Mouse (Mus musculus): Measurements from ENCODE around the gene Arhgdia. TPM values are rescaled to one million over a fixed set of nuclear protein-coding genes. Genes with fewer than 3 reads are reported as not detected.

The Arhgdia gene
- polyA plus RNA-seq, 1 experiment from 2014 or later, result 352 TPM

DNA sequence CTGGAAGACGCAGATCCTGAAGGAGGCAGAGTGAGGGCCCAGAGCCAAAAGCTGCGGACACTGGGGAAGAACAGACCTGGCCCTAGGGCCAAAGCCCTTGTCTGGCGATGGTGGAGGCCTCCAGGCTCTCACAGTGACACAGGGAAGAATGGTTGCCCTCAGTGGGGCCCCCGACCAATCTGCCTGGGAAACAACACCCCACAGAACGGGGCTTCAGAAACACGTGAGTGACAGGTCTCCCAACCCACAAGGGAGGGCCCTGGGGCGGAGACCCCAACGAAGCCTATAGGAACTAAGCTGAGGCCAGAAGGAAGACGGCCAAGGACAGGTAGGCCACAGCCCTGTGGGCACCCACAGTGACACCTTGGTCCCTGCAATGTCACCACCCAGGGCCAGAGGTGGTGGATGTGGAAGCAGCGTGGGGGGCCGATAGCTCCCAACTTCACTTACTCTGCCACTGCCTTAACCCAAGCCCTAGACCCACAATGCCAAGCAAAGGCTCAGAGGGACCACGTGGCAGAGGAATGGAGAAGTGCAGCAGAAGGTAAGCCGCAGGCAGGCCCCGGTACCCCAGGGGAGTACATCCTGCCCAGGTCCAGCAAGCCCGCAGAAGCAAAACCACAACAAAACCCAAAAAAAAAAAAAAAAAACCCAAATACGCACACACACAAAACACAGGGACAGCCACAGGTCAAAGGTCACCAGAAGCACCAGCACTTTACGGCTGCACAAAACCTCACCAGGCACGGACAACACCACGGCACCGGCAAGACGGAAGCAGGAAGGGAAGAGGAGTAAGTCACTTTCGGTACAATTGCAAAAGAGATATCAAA is 46.3 kb upstream of the Arhgdia start:
- TF ChIP-seq CTCF (IDR thresholded peaks at IDR 0.05; ENCODE audit: low read depth) (no peak), EP300 (optimal IDR thresholded peaks at IDR 0.05) (no peak)
- ATAC-seq (ENCODE audit: low FRiP score, low TSS enrichment), result no peak
- WGBS, result 76% methylated on average over 22 of the region's 22 CpGs
- no peaks in the 10 kb centered on the region for H3K9me3 ChIP-seq (ENCODE audit: control insufficient read depth, low read length)
- no peak overlapping the region for H3K4me2 ChIP-seq (replicated peaks; ENCODE audit: low read depth)
- H3K4me1 ChIP-seq (replicated peaks; ENCODE audit: control insufficient read depth, insufficient read depth), result peaks cover 11% of the 10 kb centered on the region
- no peak overlapping the region for H3K9ac ChIP-seq (ENCODE audit: low read length)
- H3K27ac ChIP-seq (replicated peaks), result peak overlapping the region; percentile 40; the same call in 1 of the 2 replicates
- DNase-seq (ENCODE audit: low spot score), result no peak
- no peak overlapping the region for H3K4me3 ChIP-seq (ENCODE audit: low read depth, low read length)
- no peaks in the 10 kb centered on the region for H3K27me3 ChIP-seq (ENCODE audit: control insufficient read depth, insufficient read depth, low read length)
- H3K36me3 ChIP-seq (ENCODE audit: control insufficient read depth, insufficient read depth, low read length), result no peaks in the 10 kb centered on the region; the same call in 1 of the 2 replicates

DNA sequence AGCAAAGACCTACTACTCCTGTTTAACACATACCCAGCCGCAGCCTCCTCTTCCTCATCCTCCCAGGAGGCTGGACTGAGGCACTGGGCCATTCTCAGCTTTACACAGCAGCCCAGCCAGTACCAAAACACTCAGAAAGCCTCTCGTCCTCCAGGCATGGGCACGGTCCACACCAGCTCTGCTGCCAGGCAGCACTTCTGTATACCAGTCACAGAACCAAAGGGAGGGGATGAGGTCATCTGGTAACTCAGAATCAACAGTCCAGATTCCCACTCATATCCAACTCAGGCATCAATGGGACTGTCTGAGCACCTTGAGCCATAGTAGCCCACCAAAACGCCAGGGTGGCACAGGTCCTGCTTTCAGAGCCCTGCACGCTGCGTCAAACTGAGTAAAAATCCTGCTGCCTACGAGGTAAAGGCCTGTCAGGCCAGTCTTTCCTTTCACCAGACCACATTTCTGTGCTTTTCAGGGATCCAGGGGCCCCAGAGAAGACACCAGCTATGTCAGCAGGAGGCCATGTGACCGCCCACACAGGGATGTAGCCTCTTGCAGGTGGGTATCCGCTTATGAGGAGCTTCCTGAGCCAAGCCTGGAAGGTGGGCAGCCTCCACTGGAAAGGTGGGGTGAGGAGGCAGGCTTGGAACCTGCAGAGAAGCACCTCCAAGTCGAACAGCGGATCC is 45.5 kb upstream of the Arhgdia start:
- no peak for ATAC-seq (ENCODE audit: low FRiP score, low TSS enrichment)

DNA sequence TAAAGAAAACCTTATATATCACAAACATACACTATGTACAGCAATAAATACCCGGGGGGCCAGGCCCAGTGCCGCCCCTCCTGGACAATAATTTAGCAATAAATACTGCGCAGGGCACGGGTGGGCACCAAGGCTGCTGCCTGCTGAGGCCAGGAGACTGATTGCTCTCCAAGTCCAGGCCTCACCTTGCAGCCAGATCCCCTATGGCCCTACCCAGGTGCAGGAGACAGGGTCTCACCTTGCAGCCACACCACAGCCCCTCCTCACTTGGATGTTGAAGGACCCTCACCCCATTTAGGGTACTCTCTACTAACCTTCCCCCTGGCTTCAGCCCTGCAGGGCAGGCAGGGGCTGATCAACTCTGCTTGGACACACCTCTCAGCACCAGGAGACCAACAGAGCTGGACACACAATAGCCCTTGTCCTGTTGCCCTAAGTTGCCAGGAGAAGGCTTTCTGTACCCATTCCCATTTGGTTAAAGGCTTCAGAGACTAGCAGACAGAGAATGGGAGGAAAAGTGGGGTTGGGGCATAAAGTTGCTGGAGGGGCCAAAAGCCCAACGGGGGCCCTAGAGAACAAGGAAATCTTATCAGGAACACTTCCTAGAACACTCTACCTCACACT is 43.8 kb upstream of the Arhgdia start, which contains the start of gene Sirt7:
TSS of gene Sirt7 (minus strand) at position 89 of the 624 bp plus-strand sequence.
- Histone ChIP-seq H3K4me3 (ENCODE audit: low read depth, low read length) (peak within 1 kb of the TSS; percentile 91), H3K9ac (ENCODE audit: low read length) (peak within 1 kb of the TSS; percentile 81), H3K4me1 (replicated peaks; ENCODE audit: control insufficient read depth, insufficient read depth) (peaks cover 4% of the 10 kb centered on the region), H3K4me2 (replicated peaks; ENCODE audit: low read depth) (peak within 1 kb of the TSS; percentile 94), H3K27ac (replicated peaks) (peak within 1 kb of the TSS; percentile 92), H3K27me3 (ENCODE audit: control insufficient read depth, insufficient read depth, low read length) (no peaks in the 10 kb centered on the region), H3K36me3 (ENCODE audit: control insufficient read depth, insufficient read depth, low read length) (peaks cover 9% of the 10 kb centered on the region), H3K9me3 (ENCODE audit: control insufficient read depth, low read length) (no peaks in the 10 kb centered on the region)
- WGBS, result 10% methylated on average over 5 of the region's 5 CpGs
- ATAC-seq (ENCODE audit: low FRiP score, low TSS enrichment), result 0 out of 2 replicates have a peak, but pooled peaks have one; percentile 3
- DNase-seq (ENCODE audit: low spot score), result no peak
- TF ChIP-seq CTCF (IDR thresholded peaks at IDR 0.05; ENCODE audit: low read depth) (no peak), EP300 (optimal IDR thresholded peaks at IDR 0.05) (no peak)

More for the DNA sequence above, 45.5 kb upstream of the Arhgdia start:
- peak overlapping the region; percentile 58; the same call in 1 of the 2 replicates for H3K27ac ChIP-seq (replicated peaks)
- H3K9me3 ChIP-seq (ENCODE audit: control insufficient read depth, low read length), result no peaks in the 10 kb centered on the region
- no peaks in the 10 kb centered on the region for H3K27me3 ChIP-seq (ENCODE audit: control insufficient read depth, insufficient read depth, low read length)
- no peak for DNase-seq (ENCODE audit: low spot score)
- peaks cover 9% of the 10 kb centered on the region for H3K4me1 ChIP-seq (replicated peaks; ENCODE audit: control insufficient read depth, insufficient read depth)
- no peak overlapping the region for H3K4me2 ChIP-seq (replicated peaks; ENCODE audit: low read depth)
- H3K9ac ChIP-seq (ENCODE audit: low read length), result no peak overlapping the region
- WGBS, result 83% methylated on average over 11 of the region's 11 CpGs
- no peak for TF ChIP-seq CTCF (IDR thresholded peaks at IDR 0.05; ENCODE audit: low read depth)
- TF ChIP-seq EP300 (optimal IDR thresholded peaks at IDR 0.05), result no peak
- no peak overlapping the region for H3K4me3 ChIP-seq (ENCODE audit: low read depth, low read length)
- H3K36me3 ChIP-seq (ENCODE audit: control insufficient read depth, insufficient read depth, low read length), result no peaks in the 10 kb centered on the region; the same call in none of the 2 replicates

DNA sequence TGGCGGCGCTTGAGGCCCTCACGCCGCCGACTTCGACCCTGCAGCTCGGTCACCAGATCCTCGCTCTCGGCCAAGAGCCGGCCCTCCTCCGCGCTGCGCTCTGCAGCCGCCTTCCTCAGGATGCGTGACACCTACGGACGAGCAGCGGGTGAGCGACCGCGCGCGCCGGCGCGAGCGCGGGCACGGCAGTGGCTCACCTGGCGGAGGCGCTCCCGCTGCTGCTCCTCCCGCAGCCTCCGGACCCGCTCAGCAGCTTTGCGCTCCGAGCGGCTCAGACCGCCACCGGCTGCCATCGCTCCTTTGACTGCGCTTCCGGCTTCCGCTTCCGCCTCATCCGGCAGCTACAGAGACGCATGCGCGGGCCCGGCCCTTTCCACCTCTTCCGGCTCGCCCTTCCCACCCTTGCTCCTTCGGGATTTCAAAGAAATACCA is 43.3 kb upstream of the Arhgdia start:
- Histone ChIP-seq H3K9ac (ENCODE audit: low read length) (peak overlapping the region; percentile 81), H3K4me2 (replicated peaks; ENCODE audit: low read depth) (peak overlapping the region; percentile 94), H3K27ac (replicated peaks) (peak overlapping the region; percentile 92), H3K4me3 (ENCODE audit: low read depth, low read length) (peak overlapping the region; percentile 91), H3K9me3 (ENCODE audit: control insufficient read depth, low read length) (no peaks in the 10 kb centered on the region), H3K27me3 (ENCODE audit: control insufficient read depth, insufficient read depth, low read length) (no peaks in the 10 kb centered on the region), H3K4me1 (replicated peaks; ENCODE audit: control insufficient read depth, insufficient read depth) (peaks cover 3% of the 10 kb centered on the region; the same call in 1 of the 2 replicates), H3K36me3 (ENCODE audit: control insufficient read depth, insufficient read depth, low read length) (peaks cover 9% of the 10 kb centered on the region)
- TF ChIP-seq CTCF (IDR thresholded peaks at IDR 0.05; ENCODE audit: low read depth), result no peak
- TF ChIP-seq EP300 (optimal IDR thresholded peaks at IDR 0.05), result no peak
- DNase-seq (ENCODE audit: low spot score), result peak; percentile 91
- peak; percentile 72 for ATAC-seq (ENCODE audit: low FRiP score, low TSS enrichment)
- WGBS, result under 1% methylated on average over 52 of the region's 53 CpGs

DNA sequence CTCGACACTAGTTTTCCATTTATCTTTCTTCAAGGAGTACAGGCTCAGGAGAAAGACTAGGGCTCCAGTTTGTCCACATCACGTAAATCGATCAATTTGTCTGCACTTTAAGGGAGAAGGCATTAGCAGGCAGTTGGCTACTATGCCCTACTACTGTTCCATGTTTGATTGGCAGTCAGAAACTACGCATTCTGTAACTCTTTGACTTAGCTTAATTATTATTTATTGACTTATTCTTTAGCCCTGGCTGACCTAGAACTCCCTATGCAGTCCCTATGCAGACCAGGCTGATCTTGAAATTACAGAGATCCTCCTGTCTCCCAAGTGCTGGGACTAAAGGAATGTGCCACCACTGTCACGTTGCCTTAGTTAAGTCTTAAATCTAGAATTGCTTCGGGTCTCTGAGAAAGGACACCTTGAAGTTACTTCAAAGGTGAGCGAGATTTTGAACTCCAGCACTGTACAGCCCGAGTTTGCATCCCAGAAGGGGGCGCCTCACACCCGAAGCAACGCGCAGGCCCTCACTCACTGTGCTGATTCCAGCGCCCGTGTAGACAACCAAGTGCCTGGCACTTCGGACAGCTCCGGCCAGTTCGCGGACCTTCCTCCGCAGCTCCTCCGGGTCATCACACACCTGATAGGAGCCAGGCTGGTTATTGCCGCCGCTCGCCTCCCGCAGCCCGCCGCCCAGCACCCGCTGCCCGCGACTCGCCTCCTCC is 42.7 kb upstream of the Arhgdia start:
- H3K36me3 ChIP-seq (ENCODE audit: control insufficient read depth, insufficient read depth, low read length), result peaks cover 9% of the 10 kb centered on the region
- peak; percentile 86 for DNase-seq (ENCODE audit: low spot score)

More for the DNA sequence above, 42.7 kb upstream of the Arhgdia start:
- H3K9me3 ChIP-seq (ENCODE audit: control insufficient read depth, low read length), result no peaks in the 10 kb centered on the region
- peak overlapping the region; percentile 91 for H3K4me3 ChIP-seq (ENCODE audit: low read depth, low read length)
- peak overlapping the region; percentile 81 for H3K9ac ChIP-seq (ENCODE audit: low read length)
- H3K27ac ChIP-seq (replicated peaks), result peak overlapping the region; percentile 92
- TF ChIP-seq CTCF (IDR thresholded peaks at IDR 0.05; ENCODE audit: low read depth), result peak; percentile 81
- TF ChIP-seq EP300 (optimal IDR thresholded peaks at IDR 0.05), result no peak
- ATAC-seq (ENCODE audit: low FRiP score, low TSS enrichment), result peak; percentile 75
- no peaks in the 10 kb centered on the region for H3K27me3 ChIP-seq (ENCODE audit: control insufficient read depth, insufficient read depth, low read length)
- H3K4me1 ChIP-seq (replicated peaks; ENCODE audit: control insufficient read depth, insufficient read depth), result peaks cover 3% of the 10 kb centered on the region; the same call in 1 of the 2 replicates
- 11% methylated on average over 30 of the region's 30 CpGs for WGBS
- peak overlapping the region; percentile 94 for H3K4me2 ChIP-seq (replicated peaks; ENCODE audit: low read depth)
